Mouse (Mus musculus): Measurements from ENCODE around the gene Ttll11. TPM values are rescaled to one million over a fixed set of nuclear protein-coding genes. Genes with fewer than 3 reads are reported as not detected.

Gene Ttll11
- polyA plus RNA-seq, 1 experiment from 2014 or later: 2.1 TPM

- ATAC-seq (replicated peaks; ENCODE audit: insufficient number of reproducible peaks, low FRiP score, low TSS enrichment, low read depth): no peak
- Histone ChIP-seq H3K27ac (replicated peaks; ENCODE audit: low read depth, low read length) (no peak overlapping the region), H3K9ac (replicated peaks; ENCODE audit: low read length) (no peak overlapping the region), H3K9me3 (replicated peaks; ENCODE audit: control insufficient read depth, low read length) (no peaks in the 10 kb centered on the region), H3K4me2 (ENCODE audit: low read depth, low read length) (no peak overlapping the region), H3K36me3 (replicated peaks; ENCODE audit: control insufficient read depth, insufficient read depth, low read depth, low read length) (no peaks in the 10 kb centered on the region), H3K27me3 (ENCODE audit: control insufficient read depth, insufficient read depth, low read length) (no peaks in the 10 kb centered on the region), H3K4me1 (ENCODE audit: control insufficient read depth, insufficient read depth, low read length) (no peaks in the 10 kb centered on the region), H3K4me3 (ENCODE audit: low read depth, low read length) (no peak overlapping the region)
- WGBS: 96% methylated on average over 3 of the region's 3 CpGs
- no peak for DNase-seq (ENCODE audit: low spot score)
Measured at GRCm38 (mm10) chr2:35878506-35878905, 101.2 kb downstream of the Ttll11 start.

GRCm38 (mm10) chr2:35875572-35875971, 104.1 kb downstream of the Ttll11 start:
- no peaks in the 10 kb centered on the region; the same call in 1 of the 2 replicates for H3K9me3 ChIP-seq (replicated peaks; ENCODE audit: control insufficient read depth, low read length)
- DNase-seq (ENCODE audit: low spot score): no peak
- no peak overlapping the region for H3K27ac ChIP-seq (replicated peaks; ENCODE audit: low read depth, low read length)
- 90% methylated on average over 7 of the region's 7 CpGs for WGBS
- H3K27me3 ChIP-seq (ENCODE audit: control insufficient read depth, insufficient read depth, low read length): no peaks in the 10 kb centered on the region
- H3K9ac ChIP-seq (replicated peaks; ENCODE audit: low read length): no peak overlapping the region
- H3K36me3 ChIP-seq (replicated peaks; ENCODE audit: control insufficient read depth, insufficient read depth, low read depth, low read length): no peaks in the 10 kb centered on the region
- H3K4me3 ChIP-seq (ENCODE audit: low read depth, low read length): no peak overlapping the region
- H3K4me1 ChIP-seq (ENCODE audit: control insufficient read depth, insufficient read depth, low read length): no peaks in the 10 kb centered on the region
- ATAC-seq (replicated peaks; ENCODE audit: insufficient number of reproducible peaks, low FRiP score, low TSS enrichment, low read depth): no peak
- no peak overlapping the region for H3K4me2 ChIP-seq (ENCODE audit: low read depth, low read length)

GRCm38 (mm10) chr2:35874421-35874820, 105.3 kb downstream of the Ttll11 start:
- no peaks in the 10 kb centered on the region for H3K36me3 ChIP-seq (replicated peaks; ENCODE audit: control insufficient read depth, insufficient read depth, low read depth, low read length)
- WGBS: 91% methylated on average over 8 of the region's 8 CpGs
- H3K9me3 ChIP-seq (replicated peaks; ENCODE audit: control insufficient read depth, low read length): no peaks in the 10 kb centered on the region; the same call in 1 of the 2 replicates
- no peak overlapping the region for H3K4me3 ChIP-seq (ENCODE audit: low read depth, low read length)
- H3K27ac ChIP-seq (replicated peaks; ENCODE audit: low read depth, low read length): no peak overlapping the region
- no peaks in the 10 kb centered on the region for H3K4me1 ChIP-seq (ENCODE audit: control insufficient read depth, insufficient read depth, low read length)
- H3K9ac ChIP-seq (replicated peaks; ENCODE audit: low read length): no peak overlapping the region
- no peaks in the 10 kb centered on the region for H3K27me3 ChIP-seq (ENCODE audit: control insufficient read depth, insufficient read depth, low read length)
- ATAC-seq (replicated peaks; ENCODE audit: insufficient number of reproducible peaks, low FRiP score, low TSS enrichment, low read depth): no peak
- DNase-seq (ENCODE audit: low spot score): no peak
- H3K4me2 ChIP-seq (ENCODE audit: low read depth, low read length): no peak overlapping the region

- WGBS: 59% methylated on average over 2 of the region's 2 CpGs
- ATAC-seq (replicated peaks; ENCODE audit: insufficient number of reproducible peaks, low FRiP score, low TSS enrichment, low read depth): no peak
- H3K4me1 ChIP-seq (ENCODE audit: control insufficient read depth, insufficient read depth, low read length): no peaks in the 10 kb centered on the region
Measured at GRCm38 (mm10) chr2:35869165-35869564, 110.5 kb downstream of the Ttll11 start.

GRCm38 (mm10) chr2:35863284-35863683, 116.4 kb downstream of the Ttll11 start:
- ATAC-seq (replicated peaks; ENCODE audit: insufficient number of reproducible peaks, low FRiP score, low TSS enrichment, low read depth) (no peak), DNase-seq (ENCODE audit: low spot score) (no peak)
- 79% methylated on average over 4 of the region's 4 CpGs for WGBS

More at GRCm38 (mm10) chr2:35869165-35869564, 110.5 kb downstream of the Ttll11 start:
- Histone ChIP-seq H3K36me3 (replicated peaks; ENCODE audit: control insufficient read depth, insufficient read depth, low read depth, low read length) (no peaks in the 10 kb centered on the region), H3K27me3 (ENCODE audit: control insufficient read depth, insufficient read depth, low read length) (no peaks in the 10 kb centered on the region), H3K9ac (replicated peaks; ENCODE audit: low read length) (no peak overlapping the region), H3K27ac (replicated peaks; ENCODE audit: low read depth, low read length) (no peak overlapping the region), H3K4me3 (ENCODE audit: low read depth, low read length) (no peak overlapping the region), H3K9me3 (replicated peaks; ENCODE audit: control insufficient read depth, low read length) (no peaks in the 10 kb centered on the region; the same call in 1 of the 2 replicates), H3K4me2 (ENCODE audit: low read depth, low read length) (no peak overlapping the region)
- DNase-seq (ENCODE audit: low spot score): no peak

GRCm38 (mm10) chr2:35861185-35861584, 118.5 kb downstream of the Ttll11 start:
- Histone ChIP-seq H3K4me3 (ENCODE audit: low read depth, low read length) (no peak overlapping the region), H3K9ac (replicated peaks; ENCODE audit: low read length) (no peak overlapping the region)
- ATAC-seq (replicated peaks; ENCODE audit: insufficient number of reproducible peaks, low FRiP score, low TSS enrichment, low read depth): no peak

More at GRCm38 (mm10) chr2:35863284-35863683, 116.4 kb downstream of the Ttll11 start:
- H3K4me3 ChIP-seq (ENCODE audit: low read depth, low read length): no peak overlapping the region
- no peak overlapping the region for H3K9ac ChIP-seq (replicated peaks; ENCODE audit: low read length)
- no peak overlapping the region for H3K27ac ChIP-seq (replicated peaks; ENCODE audit: low read depth, low read length)
- no peaks in the 10 kb centered on the region for H3K9me3 ChIP-seq (replicated peaks; ENCODE audit: control insufficient read depth, low read length)
- H3K27me3 ChIP-seq (ENCODE audit: control insufficient read depth, insufficient read depth, low read length): no peaks in the 10 kb centered on the region
- H3K4me1 ChIP-seq (ENCODE audit: control insufficient read depth, insufficient read depth, low read length): no peaks in the 10 kb centered on the region
- H3K4me2 ChIP-seq (ENCODE audit: low read depth, low read length): no peak overlapping the region
- no peaks in the 10 kb centered on the region for H3K36me3 ChIP-seq (replicated peaks; ENCODE audit: control insufficient read depth, insufficient read depth, low read depth, low read length)

GRCm38 (mm10) chr2:35860394-35860744, 119.3 kb downstream of the Ttll11 start:
- Histone ChIP-seq H3K9ac (replicated peaks; ENCODE audit: low read length) (no peak overlapping the region), H3K4me3 (ENCODE audit: low read depth, low read length) (no peak overlapping the region), H3K4me1 (ENCODE audit: control insufficient read depth, insufficient read depth, low read length) (no peaks in the 10 kb centered on the region), H3K27me3 (ENCODE audit: control insufficient read depth, insufficient read depth, low read length) (no peaks in the 10 kb centered on the region), H3K4me2 (ENCODE audit: low read depth, low read length) (no peak overlapping the region), H3K27ac (replicated peaks; ENCODE audit: low read depth, low read length) (no peak overlapping the region), H3K36me3 (replicated peaks; ENCODE audit: control insufficient read depth, insufficient read depth, low read depth, low read length) (no peaks in the 10 kb centered on the region), H3K9me3 (replicated peaks; ENCODE audit: control insufficient read depth, low read length) (no peaks in the 10 kb centered on the region)
- ATAC-seq (replicated peaks; ENCODE audit: insufficient number of reproducible peaks, low FRiP score, low TSS enrichment, low read depth) (no peak), DNase-seq (ENCODE audit: low spot score) (no peak)
- WGBS: 70% methylated on average over 10 of the region's 10 CpGs

More at GRCm38 (mm10) chr2:35861185-35861584, 118.5 kb downstream of the Ttll11 start:
- Histone ChIP-seq H3K4me1 (ENCODE audit: control insufficient read depth, insufficient read depth, low read length) (no peaks in the 10 kb centered on the region), H3K9me3 (replicated peaks; ENCODE audit: control insufficient read depth, low read length) (no peaks in the 10 kb centered on the region), H3K27ac (replicated peaks; ENCODE audit: low read depth, low read length) (no peak overlapping the region), H3K36me3 (replicated peaks; ENCODE audit: control insufficient read depth, insufficient read depth, low read depth, low read length) (no peaks in the 10 kb centered on the region), H3K4me2 (ENCODE audit: low read depth, low read length) (no peak overlapping the region), H3K27me3 (ENCODE audit: control insufficient read depth, insufficient read depth, low read length) (no peaks in the 10 kb centered on the region)
- WGBS: 80% methylated on average over 7 of the region's 7 CpGs
- no peak for DNase-seq (ENCODE audit: low spot score)

- Histone ChIP-seq H3K4me2 (ENCODE audit: low read depth, low read length) (no peak overlapping the region), H3K27me3 (ENCODE audit: control insufficient read depth, insufficient read depth, low read length) (no peaks in the 10 kb centered on the region), H3K36me3 (replicated peaks; ENCODE audit: control insufficient read depth, insufficient read depth, low read depth, low read length) (no peaks in the 10 kb centered on the region), H3K9ac (replicated peaks; ENCODE audit: low read length) (no peak overlapping the region), H3K4me3 (ENCODE audit: low read depth, low read length) (no peak overlapping the region), H3K4me1 (ENCODE audit: control insufficient read depth, insufficient read depth, low read length) (no peaks in the 10 kb centered on the region), H3K27ac (replicated peaks; ENCODE audit: low read depth, low read length) (no peak overlapping the region), H3K9me3 (replicated peaks; ENCODE audit: control insufficient read depth, low read length) (no peaks in the 10 kb centered on the region)
- WGBS: 78% methylated on average over 7 of the region's 7 CpGs
- no peak for ATAC-seq (replicated peaks; ENCODE audit: insufficient number of reproducible peaks, low FRiP score, low TSS enrichment, low read depth)
- DNase-seq (ENCODE audit: low spot score): no peak
Measured at GRCm38 (mm10) chr2:35859708-35860393, 119.9 kb downstream of the Ttll11 start.
